Mouse (Mus musculus) layer of hippocampus, adult 8-10 months (tissue): ENCODE results near the gene Fndc11. TPM values are rescaled to one million over a fixed set of nuclear protein-coding genes. Genes with fewer than 3 reads are reported as not detected.

Experiments
- DNase-seq, 2 experiments: peaks; one replicate each; pipeline ENCODE4 v3.0.0; 2022; ENCODE audit warnings: low spot score in 2 of 2
- total RNA-seq, 4 experiments: library from RNA; stranded (reverse); gene quantifications; 2 replicates each; pipeline ENCODE4 v1.2.4; 2022

Gene Fndc11
- total RNA-seq, 4 experiments from 2014 or later, result not detected

GRCm38 (mm10) chr2:181218881-181219485, 830 bp upstream of the Fndc11 start:
- DNase-seq, result no peak

- DNase-seq, result no peak
Observed at GRCm38 (mm10) chr2:181220361-181220760, 548 bp downstream of the Fndc11 start.

- no peak for DNase-seq
Observed at GRCm38 (mm10) chr2:181224994-181225393, 5.2 kb downstream of the Fndc11 start.

GRCm38 (mm10) chr2:181227122-181227521, 7.3 kb downstream of the Fndc11 start:
- no peak for DNase-seq

- DNase-seq, result no peak
Observed at GRCm38 (mm10) chr2:181228335-181228734, 8.5 kb downstream of the Fndc11 start.

GRCm38 (mm10) chr2:181231171-181231570, 11.4 kb downstream of the Fndc11 start:
- no peak for DNase-seq

- DNase-seq, result no peak
Observed at GRCm38 (mm10) chr2:181233443-181233842, 13.6 kb downstream of the Fndc11 start.

- DNase-seq, result no peak
Observed at GRCm38 (mm10) chr2:181234680-181235079, 14.9 kb downstream of the Fndc11 start.

GRCm38 (mm10) chr2:181235681-181236566, 16.1 kb downstream of the Fndc11 start:
- no peak for DNase-seq

GRCm38 (mm10) chr2:181237251-181238014, 17.6 kb downstream of the Fndc11 start:
- DNase-seq, result no peak

GRCm38 (mm10) chr2:181238091-181238610, 18.3 kb downstream of the Fndc11 start:
- DNase-seq, result no peak

GRCm38 (mm10) chr2:181238861-181239260, 19.0 kb downstream of the Fndc11 start:
- no peak for DNase-seq

- no peak for DNase-seq
Observed at GRCm38 (mm10) chr2:181239261-181239660, 19.4 kb downstream of the Fndc11 start.

- no peak for DNase-seq
Observed at GRCm38 (mm10) chr2:181240806-181241440, 21.1 kb downstream of the Fndc11 start.

GRCm38 (mm10) chr2:181241602-181242313, 21.9 kb downstream of the Fndc11 start, which contains the start of gene Helz2:
Gene Helz2 (minus strand): TSS chr2:181242027.
- no peak for DNase-seq

- DNase-seq, result no peak
Observed at GRCm38 (mm10) chr2:181242314-181242665, 22.5 kb downstream of the Fndc11 start.

GRCm38 (mm10) chr2:181243706-181244394, 24.0 kb downstream of the Fndc11 start:
- DNase-seq, result no peak

GRCm38 (mm10) chr2:181245031-181245430, 25.2 kb downstream of the Fndc11 start:
- DNase-seq, result no peak

- no peak for DNase-seq
Observed at GRCm38 (mm10) chr2:181249217-181249616, 29.4 kb downstream of the Fndc11 start.

- DNase-seq, result no peak
Observed at GRCm38 (mm10) chr2:181251841-181252240, 32.0 kb downstream of the Fndc11 start.
